Mouse (Mus musculus): ENCODE data around the gene Tgfbr2.

Tgfbr2 gene

GRCm38 (mm10) chr9:116128886-116129285 is 46.3 kb downstream of the Tgfbr2 start:
- in situ Hi-C loops (cut with MboI; ENCODE audit: low pct_unique_long_range_greater_than_20kb in 1 of 2, low sequenced_read_pairs in 2 of 2, unreplicated experiment in 1 of 2): no loop called here

DNA sequence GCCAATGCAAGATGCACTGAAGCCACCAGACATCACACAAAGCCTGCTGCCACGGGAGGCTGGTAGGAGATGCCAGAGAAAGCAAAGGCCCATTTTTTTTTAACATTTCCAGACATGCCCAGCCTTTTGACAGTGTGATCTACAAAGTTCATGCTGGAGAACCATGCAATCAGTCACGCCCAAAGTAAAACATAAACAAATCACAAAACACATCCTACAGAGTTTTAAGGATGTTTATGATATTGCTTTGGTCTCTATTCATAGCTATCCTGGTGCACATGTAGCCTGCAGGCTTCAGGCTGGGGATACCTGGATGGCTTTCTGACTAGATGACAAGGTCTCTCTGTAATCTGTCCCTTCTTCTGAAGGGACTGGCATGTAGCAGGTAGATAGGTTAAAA is 46.8 kb downstream of the Tgfbr2 start:
- in situ Hi-C loops (cut with MboI; ENCODE audit: low pct_unique_long_range_greater_than_20kb in 1 of 2, low sequenced_read_pairs in 2 of 2, unreplicated experiment in 1 of 2): no loop called here

DNA sequence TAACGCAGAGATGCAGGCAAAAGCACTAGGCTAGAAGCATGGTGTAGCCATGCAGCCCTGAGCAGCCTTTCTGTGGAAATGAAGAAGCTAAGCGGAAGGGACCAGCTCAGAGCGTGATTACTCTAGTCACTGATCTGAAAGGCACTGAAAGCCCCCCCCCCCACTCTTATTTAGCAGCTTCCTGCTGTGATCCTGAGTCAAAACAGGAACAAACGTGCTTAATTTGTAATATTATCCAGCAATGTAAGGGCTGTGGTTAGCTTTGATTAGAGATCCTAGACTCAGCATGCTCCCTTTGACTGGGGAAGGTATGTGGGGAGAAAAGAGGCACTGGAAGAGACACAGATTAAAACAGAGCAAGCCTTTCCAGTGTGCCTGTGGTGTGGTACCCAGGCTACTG is 48.7 kb downstream of the Tgfbr2 start:
- in situ Hi-C loops (cut with MboI; ENCODE audit: low pct_unique_long_range_greater_than_20kb in 1 of 2, low sequenced_read_pairs in 2 of 2, unreplicated experiment in 1 of 2): no loop called here

GRCm38 (mm10) chr9:116122969-116123589 is 52.1 kb downstream of the Tgfbr2 start:
- in situ Hi-C loops (cut with MboI; ENCODE audit: low pct_unique_long_range_greater_than_20kb in 1 of 2, low sequenced_read_pairs in 2 of 2, unreplicated experiment in 1 of 2): no loop called here

- in situ Hi-C loops (cut with MboI; ENCODE audit: low pct_unique_long_range_greater_than_20kb in 1 of 2, low sequenced_read_pairs in 2 of 2, unreplicated experiment in 1 of 2): no loop called here
Observed at GRCm38 (mm10) chr9:116122544-116122943, 52.6 kb downstream of the Tgfbr2 start.

- in situ Hi-C loops (cut with MboI; ENCODE audit: low pct_unique_long_range_greater_than_20kb in 1 of 2, low sequenced_read_pairs in 2 of 2, unreplicated experiment in 1 of 2): no loop called here
Observed at GRCm38 (mm10) chr9:116121472-116121871, 53.7 kb downstream of the Tgfbr2 start.

- in situ Hi-C loops (cut with MboI; ENCODE audit: low pct_unique_long_range_greater_than_20kb in 1 of 2, low sequenced_read_pairs in 2 of 2, unreplicated experiment in 1 of 2): no loop called here
Observed at GRCm38 (mm10) chr9:116119990-116120389, 55.2 kb downstream of the Tgfbr2 start.

GRCm38 (mm10) chr9:116118332-116118872 is 56.8 kb downstream of the Tgfbr2 start:
- in situ Hi-C loops (cut with MboI; ENCODE audit: low pct_unique_long_range_greater_than_20kb in 1 of 2, low sequenced_read_pairs in 2 of 2, unreplicated experiment in 1 of 2): no loop called here

GRCm38 (mm10) chr9:116115875-116116274 is 59.3 kb downstream of the Tgfbr2 start:
- in situ Hi-C loops (cut with MboI; ENCODE audit: low pct_unique_long_range_greater_than_20kb in 1 of 2, low sequenced_read_pairs in 2 of 2, unreplicated experiment in 1 of 2): no loop called here

DNA sequence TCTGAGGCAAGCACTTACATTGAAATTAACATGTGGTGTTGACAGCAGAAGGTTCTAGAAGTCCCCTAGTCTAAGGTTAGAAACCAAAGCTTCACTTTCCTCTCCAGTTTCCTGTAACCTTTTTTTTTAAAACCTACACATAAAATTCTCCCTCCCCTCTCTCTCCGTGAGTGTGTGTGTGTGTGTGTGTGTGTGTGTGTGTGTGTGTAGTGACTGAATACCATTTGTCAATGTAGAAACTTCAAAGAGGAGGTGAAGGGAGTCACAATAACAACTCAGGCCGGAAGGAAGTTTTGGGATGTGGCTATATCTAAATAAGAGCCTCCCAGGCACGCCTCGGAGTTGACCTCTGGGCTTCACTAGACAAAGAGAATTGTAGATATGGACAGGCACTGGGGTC is 60.8 kb downstream of the Tgfbr2 start:
- in situ Hi-C loops (cut with MboI; ENCODE audit: low pct_unique_long_range_greater_than_20kb in 1 of 2, low sequenced_read_pairs in 2 of 2, unreplicated experiment in 1 of 2): no loop called here

- in situ Hi-C loops (cut with MboI; ENCODE audit: low pct_unique_long_range_greater_than_20kb in 1 of 2, low sequenced_read_pairs in 2 of 2, unreplicated experiment in 1 of 2): no loop called here
Observed at GRCm38 (mm10) chr9:116111149-116111970, 63.8 kb downstream of the Tgfbr2 start.

DNA sequence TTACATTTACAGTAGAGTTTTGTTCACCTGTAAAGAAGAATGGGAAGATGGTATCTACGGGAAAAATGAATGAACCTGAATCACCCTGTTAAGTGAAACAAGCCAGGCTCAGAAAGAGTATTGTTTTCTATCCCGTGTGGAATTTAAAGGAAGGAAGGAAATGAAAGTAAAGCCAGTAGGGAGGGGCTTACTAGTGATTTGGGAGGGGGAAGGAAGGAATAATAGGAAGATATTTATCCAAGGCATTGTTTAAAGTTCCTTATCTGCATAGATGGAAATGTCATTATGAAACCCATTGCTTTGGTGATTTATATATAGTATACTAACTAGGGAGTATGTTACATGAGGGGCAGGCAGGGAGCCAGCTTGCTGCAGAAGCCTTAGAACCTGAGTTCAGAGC is 66.4 kb downstream of the Tgfbr2 start:
- in situ Hi-C loops (cut with MboI; ENCODE audit: low pct_unique_long_range_greater_than_20kb in 1 of 2, low sequenced_read_pairs in 2 of 2, unreplicated experiment in 1 of 2): no loop called here

- in situ Hi-C loops (cut with MboI; ENCODE audit: low pct_unique_long_range_greater_than_20kb in 1 of 2, low sequenced_read_pairs in 2 of 2, unreplicated experiment in 1 of 2): no loop called here
Observed at GRCm38 (mm10) chr9:116104770-116105169, 70.4 kb downstream of the Tgfbr2 start.

DNA sequence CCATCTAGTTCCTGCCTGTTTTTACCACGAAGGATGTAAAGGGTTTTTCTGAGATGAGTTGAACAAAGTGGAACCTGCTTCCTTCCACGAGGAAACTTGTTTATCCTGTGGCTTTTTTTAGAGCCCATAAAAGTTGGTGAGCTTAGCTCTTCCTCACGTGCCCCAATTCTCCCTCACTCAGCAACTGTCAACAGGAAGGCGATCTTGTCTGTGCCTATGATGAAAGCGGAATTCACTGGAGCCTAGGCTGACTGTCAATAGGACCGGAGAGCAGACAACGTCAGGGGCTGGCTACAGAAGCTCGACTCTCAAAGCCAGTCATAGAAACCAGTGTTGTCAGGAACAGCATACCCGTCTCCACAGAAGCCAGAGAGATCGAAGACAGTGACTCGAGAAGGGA is 73.3 kb downstream of the Tgfbr2 start:
- in situ Hi-C loops (cut with MboI; ENCODE audit: low pct_unique_long_range_greater_than_20kb in 1 of 2, low sequenced_read_pairs in 2 of 2, unreplicated experiment in 1 of 2): no loop called here

DNA sequence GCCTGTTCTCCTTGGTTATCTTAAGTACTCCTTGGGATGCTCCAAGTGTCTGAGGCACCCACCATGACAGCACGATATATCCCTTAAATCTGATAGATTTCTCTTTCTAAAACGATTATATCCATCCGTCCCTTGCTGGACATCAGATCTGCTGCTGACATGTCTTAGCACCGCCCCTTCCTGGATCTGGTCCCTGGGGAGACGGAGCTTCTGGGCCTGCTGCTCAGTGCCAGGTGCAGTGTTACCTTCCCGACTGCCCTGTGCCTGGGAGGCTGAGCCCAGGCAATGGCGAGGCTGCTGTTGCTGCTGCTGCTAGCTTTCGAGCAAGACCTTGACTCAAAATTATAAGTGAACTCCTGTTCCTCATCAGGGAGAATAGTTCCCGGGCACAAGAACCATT is 75.1 kb downstream of the Tgfbr2 start:
- in situ Hi-C loops (cut with MboI; ENCODE audit: low pct_unique_long_range_greater_than_20kb in 1 of 2, low sequenced_read_pairs in 2 of 2, unreplicated experiment in 1 of 2): no loop called here

GRCm38 (mm10) chr9:116099596-116099993 is 75.6 kb downstream of the Tgfbr2 start:
- in situ Hi-C loops (cut with MboI; ENCODE audit: low pct_unique_long_range_greater_than_20kb in 1 of 2, low sequenced_read_pairs in 2 of 2, unreplicated experiment in 1 of 2): no loop called here

DNA sequence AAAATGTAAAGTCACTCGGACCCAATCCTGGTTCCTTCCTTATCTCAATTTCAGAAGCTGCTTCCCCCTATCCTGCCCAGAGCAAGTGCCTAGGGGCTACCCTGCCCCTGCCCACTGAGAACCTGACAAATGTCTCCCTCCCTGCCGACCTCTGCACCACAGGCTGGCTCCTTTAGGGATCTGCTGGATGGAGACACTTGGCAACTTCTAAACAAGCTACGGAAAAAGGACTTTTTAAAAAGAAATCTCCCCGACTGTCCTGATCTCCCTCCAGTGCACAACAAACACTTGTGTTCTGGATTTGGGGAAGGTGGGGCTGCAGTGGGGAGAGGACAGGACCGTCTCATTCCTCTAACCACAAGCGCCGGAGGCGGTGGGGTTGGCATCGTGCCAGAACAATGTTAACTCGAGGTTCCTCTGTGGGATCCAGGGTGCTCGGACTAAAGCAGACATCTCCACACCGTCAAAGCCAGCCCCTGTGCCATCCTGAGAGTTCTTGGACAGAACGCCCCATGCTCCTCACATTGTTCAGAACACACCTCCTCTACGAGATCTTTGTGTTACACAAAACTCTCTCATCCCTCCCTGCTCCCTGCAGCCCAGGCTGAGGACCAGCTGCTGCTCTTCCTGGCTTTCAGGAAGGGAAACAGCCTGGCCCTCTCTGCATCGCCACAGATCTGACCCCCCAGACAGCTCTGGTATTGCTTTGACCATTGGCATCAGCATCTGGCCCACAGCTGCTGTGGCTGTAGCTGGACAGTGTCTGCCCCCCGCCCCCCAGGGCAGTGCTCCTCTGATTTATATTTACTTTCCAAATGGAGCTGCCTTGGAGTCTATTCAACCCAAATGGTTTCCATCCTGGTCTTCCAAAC is 76.2 kb downstream of the Tgfbr2 start:
- in situ Hi-C loops (cut with MboI; ENCODE audit: low pct_unique_long_range_greater_than_20kb in 1 of 2, low sequenced_read_pairs in 2 of 2, unreplicated experiment in 1 of 2): no loop called here

DNA sequence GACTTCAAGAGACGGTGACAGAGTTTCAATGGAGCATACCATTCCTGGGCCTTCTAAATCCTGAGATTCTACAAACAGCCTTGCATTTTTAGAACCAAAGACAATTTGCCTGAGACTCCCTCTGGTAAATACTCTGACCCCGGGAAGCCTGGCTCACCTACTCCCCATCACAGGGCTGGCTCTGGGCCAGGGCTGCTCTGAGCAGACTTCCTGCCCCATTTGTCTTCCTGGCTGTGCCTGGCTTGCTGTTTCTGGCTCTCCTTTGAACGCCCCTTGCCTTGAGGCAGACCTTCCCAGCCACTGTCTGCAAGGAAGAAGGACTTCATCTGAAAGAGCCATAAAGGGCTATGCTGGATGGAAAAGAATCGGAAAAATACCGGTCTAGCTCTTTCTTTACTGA is 83.2 kb downstream of the Tgfbr2 start:
- in situ Hi-C loops (cut with MboI; ENCODE audit: low pct_unique_long_range_greater_than_20kb in 1 of 2, low sequenced_read_pairs in 2 of 2, unreplicated experiment in 1 of 2): no loop called here
